Mouse (Mus musculus): ENCODE data around the gene Ganab. TPM values are rescaled to one million over a fixed set of nuclear protein-coding genes. Genes with fewer than 3 reads are reported as not detected.

The Ganab gene
- polyA plus RNA-seq, 1 experiment from 2014 or later: 151 TPM

DNA sequence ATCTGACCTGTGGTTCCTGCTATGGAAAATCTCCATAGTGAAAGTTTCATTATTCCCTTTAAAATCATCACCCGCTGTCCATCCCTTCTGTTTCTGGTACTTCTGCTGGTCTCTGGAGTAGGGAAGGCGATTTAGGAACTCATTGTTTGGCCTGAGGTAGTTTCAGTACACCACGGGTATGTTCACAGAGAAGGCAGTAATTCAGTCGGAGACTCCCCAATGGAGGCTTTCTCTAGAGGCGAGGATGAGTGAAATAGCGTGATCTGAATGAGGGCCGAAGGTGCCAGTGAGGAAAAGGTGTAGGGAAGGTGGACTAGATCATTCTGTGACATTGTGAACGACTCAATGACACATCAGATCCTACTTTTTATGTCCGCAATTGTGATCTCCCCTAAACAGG, 56.3 kb downstream of the Ganab start:
- Histone ChIP-seq H3K4me2 (replicated peaks; ENCODE audit: low read depth, low read length) (peak overlapping the region; percentile 69), H3K9me3 (ENCODE audit: low read length) (no peaks in the 10 kb centered on the region), H3K27me3 (ENCODE audit: insufficient read depth, low read length) (no peaks in the 10 kb centered on the region), H3K4me3 (ENCODE audit: low read length) (peak overlapping the region; percentile 89), H3K36me3 (ENCODE audit: insufficient read depth, low read length) (peaks cover 47% of the 10 kb centered on the region), H3K4me1 (ENCODE audit: insufficient read depth, low read length) (peaks cover 16% of the 10 kb centered on the region), H3K27ac (ENCODE audit: low read length) (peak overlapping the region; percentile 66), H3K9ac (replicated peaks; ENCODE audit: low read length) (peak overlapping the region; percentile 84)
- ATAC-seq (ENCODE audit: low FRiP score, low TSS enrichment): no peak
- WGBS: 4% methylated on average over 9 of the region's 9 CpGs

- Histone ChIP-seq H3K9ac (replicated peaks; ENCODE audit: low read length) (no peak overlapping the region), H3K4me2 (replicated peaks; ENCODE audit: low read depth, low read length) (no peak overlapping the region), H3K4me1 (ENCODE audit: insufficient read depth, low read length) (peaks cover 9% of the 10 kb centered on the region), H3K9me3 (ENCODE audit: low read length) (no peaks in the 10 kb centered on the region), H3K4me3 (ENCODE audit: low read length) (no peak overlapping the region), H3K27ac (ENCODE audit: low read length) (no peak overlapping the region), H3K27me3 (ENCODE audit: insufficient read depth, low read length) (no peaks in the 10 kb centered on the region), H3K36me3 (ENCODE audit: insufficient read depth, low read length) (peaks cover 72% of the 10 kb centered on the region)
- WGBS: 86% methylated on average over 2 of the region's 2 CpGs
- ATAC-seq (ENCODE audit: low FRiP score, low TSS enrichment): no peak
Observed at GRCm38 (mm10) chr19:8962256-8962655, 64.4 kb downstream of the Ganab start.

GRCm38 (mm10) chr19:8965075-8965474, 67.2 kb downstream of the Ganab start:
- Histone ChIP-seq H3K4me1 (ENCODE audit: insufficient read depth, low read length) (peaks cover 23% of the 10 kb centered on the region), H3K9ac (replicated peaks; ENCODE audit: low read length) (peak overlapping the region; percentile 84)
- WGBS: 82% methylated on average over 11 of the region's 11 CpGs

GRCm38 (mm10) chr19:8965771-8966170, 67.9 kb downstream of the Ganab start:
- peaks cover 65% of the 10 kb centered on the region for H3K36me3 ChIP-seq (ENCODE audit: insufficient read depth, low read length)
- H3K27ac ChIP-seq (ENCODE audit: low read length): peak overlapping the region; percentile 98
- no peaks in the 10 kb centered on the region for H3K9me3 ChIP-seq (ENCODE audit: low read length)
- peak overlapping the region; percentile 89 for H3K4me2 ChIP-seq (replicated peaks; ENCODE audit: low read depth, low read length)
- no peaks in the 10 kb centered on the region for H3K27me3 ChIP-seq (ENCODE audit: insufficient read depth, low read length)
- H3K4me3 ChIP-seq (ENCODE audit: low read length): peak overlapping the region; percentile 98
- ATAC-seq (ENCODE audit: low FRiP score, low TSS enrichment): no peak
- peak overlapping the region; percentile 84 for H3K9ac ChIP-seq (replicated peaks; ENCODE audit: low read length)
- H3K4me1 ChIP-seq (ENCODE audit: insufficient read depth, low read length): peaks cover 23% of the 10 kb centered on the region
- WGBS: 80% methylated on average over 8 of the region's 8 CpGs

More at GRCm38 (mm10) chr19:8965075-8965474, 67.2 kb downstream of the Ganab start:
- H3K4me3 ChIP-seq (ENCODE audit: low read length): no peak overlapping the region
- H3K9me3 ChIP-seq (ENCODE audit: low read length): no peaks in the 10 kb centered on the region
- no peak for ATAC-seq (ENCODE audit: low FRiP score, low TSS enrichment)
- no peaks in the 10 kb centered on the region for H3K27me3 ChIP-seq (ENCODE audit: insufficient read depth, low read length)
- no peak overlapping the region; the same call in 1 of the 2 replicates for H3K27ac ChIP-seq (ENCODE audit: low read length)
- peaks cover 65% of the 10 kb centered on the region for H3K36me3 ChIP-seq (ENCODE audit: insufficient read depth, low read length)
- H3K4me2 ChIP-seq (replicated peaks; ENCODE audit: low read depth, low read length): no peak overlapping the region

DNA sequence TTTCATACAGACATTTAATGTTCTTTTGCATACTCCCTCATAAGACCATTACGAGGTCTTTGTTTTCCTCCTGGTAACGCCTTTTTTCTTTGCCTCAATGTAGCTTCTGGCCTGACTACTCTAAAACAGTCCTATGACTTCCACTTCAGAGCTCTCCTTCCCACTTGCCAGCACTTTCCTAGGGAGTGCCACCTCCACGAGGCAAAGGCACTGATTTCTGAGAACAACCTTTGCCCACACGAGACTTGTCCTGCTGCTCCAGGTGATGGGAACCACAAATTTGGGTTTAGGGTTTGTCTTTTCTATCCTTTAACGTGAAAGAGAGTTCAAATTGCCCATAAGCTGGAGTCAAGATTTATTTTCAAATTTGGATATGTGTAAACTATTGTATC, 68.3 kb downstream of the Ganab start:
- H3K9ac ChIP-seq (replicated peaks; ENCODE audit: low read length): peak overlapping the region; percentile 84
- peak overlapping the region; percentile 89 for H3K4me2 ChIP-seq (replicated peaks; ENCODE audit: low read depth, low read length)
- 23% methylated on average over 5 of the region's 5 CpGs for WGBS
- H3K4me1 ChIP-seq (ENCODE audit: insufficient read depth, low read length): peaks cover 23% of the 10 kb centered on the region
- H3K9me3 ChIP-seq (ENCODE audit: low read length): no peaks in the 10 kb centered on the region
- H3K27me3 ChIP-seq (ENCODE audit: insufficient read depth, low read length): no peaks in the 10 kb centered on the region
- H3K36me3 ChIP-seq (ENCODE audit: insufficient read depth, low read length): peaks cover 67% of the 10 kb centered on the region
- peak overlapping the region; percentile 98 for H3K4me3 ChIP-seq (ENCODE audit: low read length)
- no peak for ATAC-seq (ENCODE audit: low FRiP score, low TSS enrichment)
- H3K27ac ChIP-seq (ENCODE audit: low read length): peak overlapping the region; percentile 98

Small RNAs within 50 kb of the gene (microRNA-seq; reads per million reads assigned to microRNA genes)
- gene Mir5136: 0.79 reads per million

Other genes starting within 250 kb of the Ganab start
- 0.11 and 0.14 TPM in 2 replicates for gene Chrm1, start 234.3 kb upstream of the Ganab start, polyA plus RNA-seq (2015; fragmentation: Nextera tagmentation; extraction: Ambion mirVana)
- gene Slc3a2, start 174.7 kb upstream of the Ganab start, polyA plus RNA-seq (2015; fragmentation: Nextera tagmentation; extraction: Ambion mirVana): 141 and 146 TPM in 2 replicates
- gene Wdr74, start 162.2 kb upstream of the Ganab start, polyA plus RNA-seq (2015; fragmentation: Nextera tagmentation; extraction: Ambion mirVana): 101 and 108 TPM in 2 replicates
- gene 1700092M07Rik, start 157.4 kb upstream of the Ganab start, polyA plus RNA-seq (2015; fragmentation: Nextera tagmentation; extraction: Ambion mirVana): 1.9 and 2.0 TPM in 2 replicates
- gene Stx5a, start 156.7 kb upstream of the Ganab start, polyA plus RNA-seq (2015; fragmentation: Nextera tagmentation; extraction: Ambion mirVana): 150 and 154 TPM in 2 replicates
- gene Nxf1, start 141.0 kb upstream of the Ganab start, polyA plus RNA-seq (2015; fragmentation: Nextera tagmentation; extraction: Ambion mirVana): 213 and 218 TPM in 2 replicates
- 197 and 215 TPM in 2 replicates for gene Tmem223, start 127.1 kb upstream of the Ganab start, polyA plus RNA-seq (2015; fragmentation: Nextera tagmentation; extraction: Ambion mirVana)
- gene Tmem179b, start 123.6 kb upstream of the Ganab start, polyA plus RNA-seq (2015; fragmentation: Nextera tagmentation; extraction: Ambion mirVana): 89.4 and 92.5 TPM in 2 replicates
- gene Taf6l, start 111.7 kb upstream of the Ganab start, polyA plus RNA-seq (2015; fragmentation: Nextera tagmentation; extraction: Ambion mirVana): 37.2 and 39.0 TPM in 2 replicates
- gene Polr2g, start 99.5 kb upstream of the Ganab start, polyA plus RNA-seq (2015; fragmentation: Nextera tagmentation; extraction: Ambion mirVana): 168 and 176 TPM in 2 replicates
- 6.2 and 6.4 TPM in 2 replicates for gene Zbtb3, start 95.5 kb upstream of the Ganab start, polyA plus RNA-seq (2015; fragmentation: Nextera tagmentation; extraction: Ambion mirVana)
- gene Ttc9c, start 78.7 kb upstream of the Ganab start, polyA plus RNA-seq (2015; fragmentation: Nextera tagmentation; extraction: Ambion mirVana): 53.0 and 63.0 TPM in 2 replicates
- 5.4 and 5.9 TPM in 2 replicates for gene Hnrnpul2, start 78.1 kb upstream of the Ganab start, polyA plus RNA-seq (2015; fragmentation: Nextera tagmentation; extraction: Ambion mirVana)
- not detected in 2 replicates for gene AC129217.1, start 68.3 kb upstream of the Ganab start, polyA plus RNA-seq (2015; fragmentation: Nextera tagmentation; extraction: Ambion mirVana)
- 56.7 and 62.4 TPM in 2 replicates for gene Bscl2, start 60.6 kb upstream of the Ganab start, polyA plus RNA-seq (2015; fragmentation: Nextera tagmentation; extraction: Ambion mirVana)
- gene Gng3, start 58.9 kb upstream of the Ganab start, polyA plus RNA-seq (2015; fragmentation: Nextera tagmentation; extraction: Ambion mirVana): 3.2 and 5.4 TPM in 2 replicates
- 0.75 and 1.0 TPM in 2 replicates for gene Lrrn4cl, start 47.3 kb upstream of the Ganab start, polyA plus RNA-seq (2015; fragmentation: Nextera tagmentation; extraction: Ambion mirVana)
- 195 and 197 TPM in 2 replicates for gene Ubxn1, start 26.6 kb upstream of the Ganab start, polyA plus RNA-seq (2015; fragmentation: Nextera tagmentation; extraction: Ambion mirVana)
- 69.3 and 71.4 TPM in 2 replicates for gene Uqcc3, start 17.1 kb upstream of the Ganab start, polyA plus RNA-seq (2015; fragmentation: Nextera tagmentation; extraction: Ambion mirVana)
- 78.4 and 84.3 TPM in 2 replicates for gene Lbhd1, start 14.3 kb upstream of the Ganab start, polyA plus RNA-seq (2015; fragmentation: Nextera tagmentation; extraction: Ambion mirVana)
- gene Gm49403, start 14.1 kb upstream of the Ganab start, polyA plus RNA-seq (2015; fragmentation: Nextera tagmentation; extraction: Ambion mirVana): not detected in 2 replicates
- gene 1810009A15Rik, start 9.2 kb upstream of the Ganab start, polyA plus RNA-seq (2015; fragmentation: Nextera tagmentation; extraction: Ambion mirVana): 93.0 and 94.3 TPM in 2 replicates
- gene Gm49416, start 9.1 kb upstream of the Ganab start, polyA plus RNA-seq (2015; fragmentation: Nextera tagmentation; extraction: Ambion mirVana): 1.2 TPM in 1 of 2 replicates, not detected in the other
- gene Ints5, start 5.1 kb upstream of the Ganab start, polyA plus RNA-seq (2015; fragmentation: Nextera tagmentation; extraction: Ambion mirVana): 49.5 and 53.1 TPM in 2 replicates
- gene B3gat3, start 22.3 kb downstream of the Ganab start, polyA plus RNA-seq (2015; fragmentation: Nextera tagmentation; extraction: Ambion mirVana): 51.1 and 53.5 TPM in 2 replicates
- 4.3 and 4.5 TPM in 2 replicates for gene Rom1, start 31.3 kb downstream of the Ganab start, polyA plus RNA-seq (2015; fragmentation: Nextera tagmentation; extraction: Ambion mirVana)
- 33.2 and 34.1 TPM in 2 replicates for gene Eml3, start 31.5 kb downstream of the Ganab start, polyA plus RNA-seq (2015; fragmentation: Nextera tagmentation; extraction: Ambion mirVana)
- 179 and 180 TPM in 2 replicates for gene Mta2, start 43.8 kb downstream of the Ganab start, polyA plus RNA-seq (2015; fragmentation: Nextera tagmentation; extraction: Ambion mirVana)
- gene Tut1, start 55.8 kb downstream of the Ganab start, polyA plus RNA-seq (2015; fragmentation: Nextera tagmentation; extraction: Ambion mirVana): 36.0 and 38.3 TPM in 2 replicates
- gene Eef1g, start 69.0 kb downstream of the Ganab start, polyA plus RNA-seq (2015; fragmentation: Nextera tagmentation; extraction: Ambion mirVana): 436 and 455 TPM in 2 replicates
- 14.0 and 14.4 TPM in 2 replicates for gene Ahnak, start 91.2 kb downstream of the Ganab start, polyA plus RNA-seq (2015; fragmentation: Nextera tagmentation; extraction: Ambion mirVana)
- gene Scgb1a1, start 189.9 kb downstream of the Ganab start, polyA plus RNA-seq (2015; fragmentation: Nextera tagmentation; extraction: Ambion mirVana): 0.76 TPM in 1 of 2 replicates, not detected in the other
- 15.0 and 15.1 TPM in 2 replicates for gene Asrgl1, start 237.6 kb downstream of the Ganab start, polyA plus RNA-seq (2015; fragmentation: Nextera tagmentation; extraction: Ambion mirVana)